Mouse (Mus musculus): ENCODE results near the gene Fgf22. TPM values are rescaled to one million over a fixed set of nuclear protein-coding genes. Genes with fewer than 3 reads are reported as not detected.
A peak's percentile ranks its signal among the peaks of the same experiment; 100 is the strongest.

The Fgf22 gene
- polyA plus RNA-seq, 1 experiment from 2014 or later = 0.48 TPM

GRCm38 (mm10) chr10:79783920-79784800 lies 29.3 kb downstream of the Fgf22 start:
- 41% methylated on average over 27 of the region's 27 CpGs for WGBS
- H3K27me3 ChIP-seq = peaks cover 37% of the 10 kb centered on the region
- H3K9me3 ChIP-seq (replicated peaks) = no peaks in the 10 kb centered on the region
- H3K4me1 ChIP-seq = peaks cover 16% of the 10 kb centered on the region
- 0 out of 2 replicates have a peak overlapping the region, but pooled peaks have one; percentile 16 for H3K9ac ChIP-seq
- ATAC-seq = no peak
- H3K36me3 ChIP-seq (ENCODE audit: poor library complexity, severe bottlenecking) = no peaks in the 10 kb centered on the region
- H3K4me3 ChIP-seq = no peak overlapping the region
- H3K27ac ChIP-seq = no peak overlapping the region
- no peak overlapping the region for H3K4me2 ChIP-seq

GRCm38 (mm10) chr10:79788386-79789158 lies 33.7 kb downstream of the Fgf22 start:
- no peaks in the 10 kb centered on the region for H3K9me3 ChIP-seq (replicated peaks)

GRCm38 (mm10) chr10:79789581-79789980 lies 34.7 kb downstream of the Fgf22 start:
- 54% methylated on average over 2 of the region's 2 CpGs for WGBS
- Histone ChIP-seq H3K4me2 (no peak overlapping the region), H3K27me3 (peaks cover 5% of the 10 kb centered on the region; the same call in 1 of the 2 replicates), H3K27ac (no peak overlapping the region), H3K9me3 (replicated peaks) (no peaks in the 10 kb centered on the region), H3K4me1 (peaks cover 4% of the 10 kb centered on the region), H3K4me3 (no peak overlapping the region), H3K36me3 (ENCODE audit: poor library complexity, severe bottlenecking) (no peaks in the 10 kb centered on the region), H3K9ac (no peak overlapping the region)
- ATAC-seq = no peak

More at GRCm38 (mm10) chr10:79788386-79789158, 33.7 kb downstream of the Fgf22 start:
- WGBS = 37% methylated on average over 7 of the region's 7 CpGs
- H3K4me3 ChIP-seq = no peak overlapping the region
- peaks cover 10% of the 10 kb centered on the region for H3K27me3 ChIP-seq
- H3K4me2 ChIP-seq = no peak overlapping the region
- H3K4me1 ChIP-seq = no peaks in the 10 kb centered on the region
- ATAC-seq = 0 out of 2 replicates have a peak, but pooled peaks have one; percentile 11
- no peak overlapping the region for H3K9ac ChIP-seq
- H3K36me3 ChIP-seq (ENCODE audit: poor library complexity, severe bottlenecking) = no peaks in the 10 kb centered on the region
- H3K27ac ChIP-seq = no peak overlapping the region

GRCm38 (mm10) chr10:79790861-79791260 lies 36.0 kb downstream of the Fgf22 start, which contains the start of gene Prss57:
Gene Prss57, minus strand, starts transcription at chr10:79790961.
- Histone ChIP-seq H3K27me3 (peaks cover 5% of the 10 kb centered on the region; the same call in 1 of the 2 replicates), H3K27ac (no peak within 1 kb of the TSS), H3K4me2 (no peak within 1 kb of the TSS), H3K4me3 (no peak within 1 kb of the TSS), H3K9me3 (replicated peaks) (no peaks in the 10 kb centered on the region), H3K9ac (no peak within 1 kb of the TSS), H3K4me1 (peaks cover 15% of the 10 kb centered on the region), H3K36me3 (ENCODE audit: poor library complexity, severe bottlenecking) (0 out of 2 replicates have a peak, but pooled peaks cover 2% of the 10 kb centered on the region)
- ATAC-seq = no peak
- WGBS = 85% methylated on average over 4 of the region's 4 CpGs

GRCm38 (mm10) chr10:79792339-79793040 lies 37.6 kb downstream of the Fgf22 start:
- no peak for ATAC-seq
- Histone ChIP-seq H3K9me3 (replicated peaks) (no peaks in the 10 kb centered on the region), H3K4me2 (0 out of 2 replicates have a peak overlapping the region, but pooled peaks have one; percentile 94), H3K4me1 (peaks cover 31% of the 10 kb centered on the region), H3K4me3 (0 out of 2 replicates have a peak overlapping the region, but pooled peaks have one; percentile 94), H3K27ac (no peak overlapping the region), H3K36me3 (ENCODE audit: poor library complexity, severe bottlenecking) (peaks cover 5% of the 10 kb centered on the region; the same call in 1 of the 2 replicates), H3K9ac (no peak overlapping the region), H3K27me3 (peaks cover 5% of the 10 kb centered on the region; the same call in 1 of the 2 replicates)
- 88% methylated on average over 5 of the region's 5 CpGs for WGBS

GRCm38 (mm10) chr10:79793051-79793737 lies 38.3 kb downstream of the Fgf22 start, which contains the start of gene Palm:
Gene Palm, plus strand, starts transcription at chr10:79793572.
- H3K9ac ChIP-seq = peak within 1 kb of the TSS; percentile 99
- peak within 1 kb of the TSS; percentile 94 for H3K27ac ChIP-seq
- H3K4me1 ChIP-seq = peaks cover 38% of the 10 kb centered on the region
- H3K4me2 ChIP-seq = peak within 1 kb of the TSS; percentile 94
- no peaks in the 10 kb centered on the region for H3K9me3 ChIP-seq (replicated peaks)
- peak within 1 kb of the TSS; percentile 94 for H3K4me3 ChIP-seq
- WGBS = 6% methylated on average over 45 of the region's 51 CpGs
- ATAC-seq = peak; percentile 71
- H3K27me3 ChIP-seq = peaks cover 5% of the 10 kb centered on the region; the same call in 1 of the 2 replicates
- peaks cover 5% of the 10 kb centered on the region; the same call in 1 of the 2 replicates for H3K36me3 ChIP-seq (ENCODE audit: poor library complexity, severe bottlenecking)

GRCm38 (mm10) chr10:79793738-79794490 lies 39.0 kb downstream of the Fgf22 start:
- peaks cover 5% of the 10 kb centered on the region; the same call in 1 of the 2 replicates for H3K36me3 ChIP-seq (ENCODE audit: poor library complexity, severe bottlenecking)
- peak; percentile 67 for ATAC-seq
- H3K4me3 ChIP-seq = peak overlapping the region; percentile 94

GRCm38 (mm10) chr10:79794491-79794931 lies 39.6 kb downstream of the Fgf22 start:
- peaks cover 42% of the 10 kb centered on the region for H3K4me1 ChIP-seq
- peak; percentile 45; the same call in 1 of the 2 replicates for ATAC-seq
- H3K9me3 ChIP-seq (replicated peaks) = no peaks in the 10 kb centered on the region
- H3K27me3 ChIP-seq = peaks cover 4% of the 10 kb centered on the region; the same call in 1 of the 2 replicates
- peak overlapping the region; percentile 94 for H3K27ac ChIP-seq
- H3K4me3 ChIP-seq = peak overlapping the region; percentile 94
- H3K36me3 ChIP-seq (ENCODE audit: poor library complexity, severe bottlenecking) = peaks cover 10% of the 10 kb centered on the region
- peak overlapping the region; percentile 99 for H3K9ac ChIP-seq
- peak overlapping the region; percentile 94 for H3K4me2 ChIP-seq
- 2% methylated on average over 10 of the region's 10 CpGs for WGBS

More at GRCm38 (mm10) chr10:79793738-79794490, 39.0 kb downstream of the Fgf22 start:
- Histone ChIP-seq H3K4me2 (peak overlapping the region; percentile 94), H3K9me3 (replicated peaks) (no peaks in the 10 kb centered on the region), H3K27ac (peak overlapping the region; percentile 94), H3K27me3 (peaks cover 5% of the 10 kb centered on the region; the same call in 1 of the 2 replicates), H3K4me1 (peaks cover 40% of the 10 kb centered on the region), H3K9ac (peak overlapping the region; percentile 99)
- WGBS = 1% methylated on average over 32 of the region's 38 CpGs

GRCm38 (mm10) chr10:79795905-79796304 lies 41.0 kb downstream of the Fgf22 start:
- WGBS = 96% methylated on average over 3 of the region's 3 CpGs
- H3K4me2 ChIP-seq = no peak overlapping the region
- H3K4me1 ChIP-seq = peaks cover 52% of the 10 kb centered on the region
- no peaks in the 10 kb centered on the region for H3K27me3 ChIP-seq
- no peak overlapping the region for H3K9ac ChIP-seq
- no peak overlapping the region for H3K4me3 ChIP-seq
- H3K27ac ChIP-seq = no peak overlapping the region
- ATAC-seq = no peak
- no peaks in the 10 kb centered on the region for H3K9me3 ChIP-seq (replicated peaks)
- peaks cover 21% of the 10 kb centered on the region for H3K36me3 ChIP-seq (ENCODE audit: poor library complexity, severe bottlenecking)

- Histone ChIP-seq H3K27ac (peak overlapping the region; percentile 52; the same call in 1 of the 2 replicates), H3K4me1 (peaks cover 66% of the 10 kb centered on the region), H3K4me3 (no peak overlapping the region), H3K9me3 (replicated peaks) (no peaks in the 10 kb centered on the region), H3K36me3 (ENCODE audit: poor library complexity, severe bottlenecking) (peaks cover 21% of the 10 kb centered on the region), H3K27me3 (no peaks in the 10 kb centered on the region), H3K9ac (peak overlapping the region; percentile 27; the same call in 1 of the 2 replicates), H3K4me2 (peak overlapping the region; percentile 38)
- WGBS = 60% methylated on average over 15 of the region's 15 CpGs
- ATAC-seq = no peak
Measured at GRCm38 (mm10) chr10:79797326-79797725, 42.5 kb downstream of the Fgf22 start.

Data from forebrain, embryonic 13.5 days (tissue).